Mouse (Mus musculus): Measurements from ENCODE around the gene Hmgcll1.
A peak's percentile ranks its signal among the peaks of the same experiment; 100 is the strongest.

Gene Hmgcll1

GRCm38 (mm10) chr9:76014631-76015531 is at the start of gene Hmgcll1:
TSS of gene Hmgcll1 (plus strand) at chr9:76014855.
- DNase-seq (ENCODE audit: low read depth, low spot score): peak; percentile 40

DNA sequence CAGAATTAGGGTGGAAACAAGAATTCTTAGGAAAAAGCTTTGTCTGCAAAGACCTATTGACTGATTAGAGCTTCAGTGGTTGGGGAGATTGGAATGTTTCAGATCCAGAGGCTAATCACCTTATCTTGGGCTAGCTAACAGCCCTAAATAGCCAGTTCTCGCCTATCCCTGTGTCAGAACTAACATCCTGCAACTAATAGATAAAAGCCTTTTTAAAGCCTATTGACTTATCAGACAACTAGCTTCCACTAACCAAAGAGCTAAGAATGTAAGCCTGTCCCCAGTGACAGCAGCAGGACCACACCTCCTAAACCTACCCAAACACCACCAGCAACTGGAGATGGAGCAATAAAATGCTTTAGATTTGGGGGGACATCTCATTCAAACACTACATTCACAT is 34.6 kb upstream of the Hmgcll1 start:
- no peak for DNase-seq (ENCODE audit: low read depth, low spot score)

- DNase-seq (ENCODE audit: low read depth, low spot score): no peak
Measured at GRCm38 (mm10) chr9:75981139-75981538, 33.5 kb upstream of the Hmgcll1 start.

DNA sequence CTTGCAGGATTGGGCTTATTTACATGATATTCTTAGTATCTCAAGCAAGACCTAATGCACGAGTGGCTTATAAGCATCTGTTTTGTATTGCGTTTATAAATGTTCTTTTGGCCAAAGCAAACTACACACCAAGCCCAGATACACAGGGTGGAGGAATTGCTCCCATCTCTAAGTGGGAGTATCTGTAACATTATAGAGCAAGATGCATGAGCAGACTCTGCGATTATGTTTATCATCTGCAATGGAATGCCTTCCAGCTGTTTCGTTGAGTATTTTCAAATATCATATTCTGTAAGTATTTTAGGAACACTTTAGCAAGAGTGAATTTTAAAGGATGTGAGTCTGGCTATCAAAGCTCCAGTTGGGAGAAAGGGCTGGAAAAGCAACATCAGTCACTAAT is 25.2 kb upstream of the Hmgcll1 start:
- DNase-seq (ENCODE audit: low read depth, low spot score): no peak

GRCm38 (mm10) chr9:75998791-75999350 is 15.8 kb upstream of the Hmgcll1 start:
- no peak for DNase-seq (ENCODE audit: low read depth, low spot score)

DNA sequence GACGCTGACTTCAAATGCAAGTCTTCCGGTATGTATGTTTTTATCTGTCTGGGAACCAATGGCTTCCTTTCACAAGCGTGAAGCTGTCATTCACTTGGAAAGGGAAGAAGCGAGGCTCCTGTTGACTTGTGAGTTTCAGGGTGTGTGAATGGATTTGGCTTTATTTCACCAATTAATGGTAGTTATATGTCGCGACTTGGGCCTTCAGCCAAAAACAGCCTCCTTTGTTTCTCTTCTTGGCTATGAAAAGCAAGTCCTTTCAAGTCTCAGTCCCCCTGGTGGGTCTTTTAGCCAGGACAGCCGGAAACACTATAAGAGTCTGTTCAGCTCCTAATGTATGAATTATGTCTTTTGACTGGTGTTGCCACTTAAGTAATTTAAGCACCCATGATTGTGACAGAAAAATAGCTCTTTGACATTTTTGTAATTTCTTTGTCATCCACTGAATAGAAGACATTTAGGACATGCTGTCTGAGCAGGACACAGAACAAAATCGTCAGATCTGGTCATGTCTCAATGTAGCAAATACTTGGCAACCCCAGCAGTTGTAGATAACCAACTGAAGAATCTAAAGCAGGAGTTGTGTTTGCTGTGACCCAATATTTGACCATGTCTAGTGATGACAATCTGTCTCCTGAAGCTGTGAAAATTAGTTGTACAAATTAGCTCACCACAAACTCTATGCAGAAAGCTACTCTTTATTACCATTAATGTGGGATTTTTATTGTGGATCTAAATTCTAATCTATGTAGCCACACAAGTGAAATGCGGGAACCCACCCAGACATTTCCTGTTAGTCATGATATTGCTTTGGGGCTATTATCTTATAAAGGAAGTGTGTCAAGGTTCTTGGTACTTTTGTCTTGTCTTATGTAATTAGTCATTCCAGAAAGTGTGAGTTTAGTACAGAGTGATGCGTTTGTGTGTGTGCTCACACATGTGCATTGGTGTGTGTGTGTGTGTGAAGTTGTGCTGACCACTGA is 13.5 kb upstream of the Hmgcll1 start:
- DNase-seq (ENCODE audit: low read depth, low spot score): no peak

- DNase-seq (ENCODE audit: low read depth, low spot score): no peak
Measured at GRCm38 (mm10) chr9:76003066-76003465, 11.6 kb upstream of the Hmgcll1 start.

DNA sequence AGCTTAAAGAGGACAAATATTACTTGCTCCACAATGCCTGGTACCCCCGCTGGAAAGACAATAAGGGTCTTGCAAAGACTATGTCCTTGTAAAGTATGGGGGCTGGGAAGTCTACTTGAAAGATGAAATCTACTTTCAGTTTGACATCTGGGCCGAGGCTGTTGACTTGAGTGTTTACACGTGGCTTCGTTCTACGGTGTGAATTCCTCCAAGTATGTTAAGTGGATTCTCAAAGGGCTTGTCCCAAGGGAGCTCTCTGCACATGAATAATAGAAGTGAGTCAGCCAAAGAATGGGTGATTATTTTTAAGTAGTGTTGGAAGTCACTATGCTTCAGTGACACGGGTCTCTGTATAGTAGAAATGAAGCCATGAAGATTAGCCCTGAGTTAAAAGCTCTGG is 11.0 kb upstream of the Hmgcll1 start:
- DNase-seq (ENCODE audit: low read depth, low spot score): no peak

GRCm38 (mm10) chr9:76007342-76007970 is 7.2 kb upstream of the Hmgcll1 start:
- no peak for DNase-seq (ENCODE audit: low read depth, low spot score)

- no peak for DNase-seq (ENCODE audit: low read depth, low spot score)
Measured at GRCm38 (mm10) chr9:76013789-76014188, 866 bp upstream of the Hmgcll1 start.

- DNase-seq (ENCODE audit: low read depth, low spot score): no peak
Measured at GRCm38 (mm10) chr9:76015971-76016370, 1.3 kb downstream of the Hmgcll1 start.

DNA sequence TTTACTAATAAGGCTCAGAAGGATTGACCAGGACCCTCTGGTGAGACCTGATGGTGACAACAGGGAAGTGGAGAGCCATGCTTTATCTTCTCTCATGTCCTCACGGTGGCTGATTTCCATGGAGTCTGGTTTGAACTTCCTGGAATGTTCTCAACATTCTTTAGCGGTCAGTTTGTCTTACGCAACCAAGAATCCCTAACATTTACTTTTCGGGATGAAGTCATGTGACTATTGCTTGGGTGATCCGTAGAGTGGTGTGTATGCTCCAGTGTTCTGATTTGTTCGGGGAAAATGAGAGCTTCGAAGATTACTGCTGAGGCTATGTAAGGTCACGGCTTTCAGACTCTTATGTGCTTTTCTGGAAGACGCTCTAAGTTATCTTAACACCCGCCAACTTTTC is 1.9 kb downstream of the Hmgcll1 start:
- no peak for DNase-seq (ENCODE audit: low read depth, low spot score)

- DNase-seq (ENCODE audit: low read depth, low spot score): no peak
Measured at GRCm38 (mm10) chr9:76023551-76023973, 8.9 kb downstream of the Hmgcll1 start.

DNA sequence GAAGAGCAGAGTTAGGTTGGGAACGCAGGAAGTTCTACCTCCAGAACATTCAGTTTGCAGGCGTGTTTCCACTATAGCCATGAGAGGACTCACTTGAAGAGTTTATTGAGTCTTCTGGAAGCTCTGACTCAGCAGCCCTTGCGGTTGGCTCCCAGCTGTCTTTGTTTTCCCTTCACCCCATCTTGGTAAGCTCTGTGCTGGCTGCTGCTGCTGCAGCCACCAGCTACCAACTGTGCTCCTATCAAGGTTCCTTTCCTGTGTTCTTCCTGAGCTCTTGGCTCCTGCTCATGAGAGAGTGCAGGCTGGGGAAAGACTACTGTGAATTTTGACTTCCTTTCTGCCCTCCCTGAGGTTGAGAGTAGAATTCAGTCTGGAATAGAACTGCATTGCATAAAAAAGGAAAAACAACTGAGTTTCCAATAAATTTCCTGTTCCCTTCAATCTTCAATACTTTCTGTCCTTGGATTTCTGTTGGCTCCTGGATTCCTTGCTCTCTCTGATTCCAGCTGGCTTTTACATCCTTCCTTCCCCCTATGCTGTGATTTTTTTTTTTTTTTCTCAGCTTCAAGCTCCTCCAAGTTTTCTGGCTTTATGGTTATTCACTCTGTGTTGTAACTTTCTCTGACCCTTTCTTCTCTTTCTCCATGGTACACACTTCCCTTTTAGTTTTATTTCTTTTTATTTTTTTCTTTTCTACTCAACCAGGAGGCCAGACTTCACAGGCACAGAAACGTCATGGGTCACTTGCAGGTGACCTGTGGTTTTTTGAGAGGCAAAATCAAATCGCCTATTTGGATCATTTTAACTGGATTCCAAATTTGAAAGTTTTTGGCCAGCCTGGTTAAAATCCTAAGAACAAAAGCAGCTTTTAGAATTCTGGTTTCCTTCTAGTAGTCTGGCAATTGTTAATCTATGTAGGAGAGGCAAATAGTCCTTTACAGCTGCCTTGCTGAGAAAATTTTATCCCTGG is 9.9 kb downstream of the Hmgcll1 start:
- no peak for DNase-seq (ENCODE audit: low read depth, low spot score)

DNA sequence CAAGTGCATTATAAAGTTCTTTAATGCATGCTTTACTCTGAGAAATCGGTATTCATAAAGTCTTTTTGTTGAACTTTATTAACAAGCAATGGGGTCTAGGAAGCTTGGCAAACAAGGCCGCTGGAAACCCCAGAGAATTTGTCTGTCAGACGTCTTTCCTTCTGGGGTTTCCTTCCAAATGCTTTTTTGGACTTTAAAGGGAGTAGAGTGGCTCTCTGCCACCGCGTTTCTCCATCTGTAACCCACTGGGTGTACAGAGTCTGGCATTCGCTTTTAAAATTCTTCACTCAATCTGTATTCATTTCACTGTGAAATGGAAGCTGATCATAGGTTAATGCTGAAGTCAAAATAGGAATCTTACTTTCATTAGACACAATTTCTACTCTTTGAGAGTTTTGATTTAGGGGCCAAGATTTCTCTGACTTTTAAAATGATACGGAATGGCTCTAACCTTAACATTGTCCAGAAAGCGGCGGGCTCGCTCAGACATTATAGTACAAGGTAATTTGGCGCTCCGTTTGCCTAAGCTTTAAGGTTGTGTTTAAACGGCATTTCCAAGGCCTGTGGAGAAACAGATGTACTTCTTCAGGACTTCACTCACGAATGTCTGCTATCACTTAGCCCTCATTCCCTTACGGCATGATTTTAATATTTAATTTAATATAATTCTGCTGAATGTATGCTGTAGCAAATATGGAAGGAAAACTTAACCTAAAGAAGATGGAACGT is 15.0 kb downstream of the Hmgcll1 start:
- DNase-seq (ENCODE audit: low read depth, low spot score): no peak

DNA sequence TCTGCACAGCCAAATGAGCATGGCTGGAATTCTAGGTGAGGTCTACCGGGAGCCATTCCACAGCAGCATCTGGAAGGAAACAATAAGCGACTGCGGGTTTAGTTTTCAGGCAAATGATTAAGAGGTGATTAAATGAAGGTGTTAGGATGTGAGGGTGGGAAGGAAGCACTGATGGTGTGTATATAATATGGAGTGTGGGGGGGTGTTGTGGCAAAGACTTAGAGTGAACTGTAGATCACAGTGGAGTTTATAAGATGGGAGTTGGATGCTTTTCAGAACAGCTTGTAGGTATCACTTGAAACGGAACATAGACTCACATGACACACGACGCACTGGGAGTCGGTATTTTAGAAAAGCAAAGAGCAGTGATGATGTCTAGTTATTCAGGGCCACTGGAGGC is 20.4 kb downstream of the Hmgcll1 start:
- DNase-seq (ENCODE audit: low read depth, low spot score): no peak

DNA sequence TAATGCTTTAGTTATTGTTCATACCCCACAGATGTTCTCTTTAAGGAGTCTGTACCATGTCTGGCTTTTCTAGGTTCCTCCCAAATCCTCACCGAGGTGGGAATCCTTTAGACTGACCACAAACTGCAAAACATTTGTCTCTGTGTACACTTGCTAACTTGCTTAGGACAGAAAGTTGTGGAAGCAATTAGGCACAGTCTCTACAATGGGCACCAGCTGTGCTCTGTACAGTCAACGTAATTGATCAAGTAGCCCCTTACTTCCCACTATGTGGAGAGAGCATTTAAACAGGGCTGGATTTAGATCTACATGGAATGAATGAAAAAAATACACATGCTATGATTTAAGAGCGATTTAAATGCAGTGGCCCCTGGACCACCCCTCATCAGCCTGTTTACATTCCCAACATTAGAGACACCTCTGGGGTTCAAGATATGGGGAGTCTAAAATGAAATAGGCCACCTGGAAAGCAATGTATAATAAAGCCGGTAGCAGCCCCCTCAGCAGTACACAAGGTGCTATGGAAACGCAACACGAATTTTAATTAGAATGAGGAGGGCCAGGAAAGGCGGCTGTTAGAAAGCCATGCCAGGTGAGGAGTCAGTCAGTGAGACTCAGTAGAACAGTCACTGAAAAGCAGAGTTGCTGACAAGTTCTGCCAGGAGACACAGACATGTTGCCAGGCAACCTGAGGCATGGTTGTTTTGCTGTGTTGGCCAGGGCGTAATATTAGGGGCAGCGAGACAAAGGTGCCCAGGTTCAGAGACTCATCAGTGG is 23.9 kb downstream of the Hmgcll1 start:
- no peak for DNase-seq (ENCODE audit: low read depth, low spot score)

GRCm38 (mm10) chr9:76039711-76040110 is 25.1 kb downstream of the Hmgcll1 start:
- no peak for DNase-seq (ENCODE audit: low read depth, low spot score)

DNA sequence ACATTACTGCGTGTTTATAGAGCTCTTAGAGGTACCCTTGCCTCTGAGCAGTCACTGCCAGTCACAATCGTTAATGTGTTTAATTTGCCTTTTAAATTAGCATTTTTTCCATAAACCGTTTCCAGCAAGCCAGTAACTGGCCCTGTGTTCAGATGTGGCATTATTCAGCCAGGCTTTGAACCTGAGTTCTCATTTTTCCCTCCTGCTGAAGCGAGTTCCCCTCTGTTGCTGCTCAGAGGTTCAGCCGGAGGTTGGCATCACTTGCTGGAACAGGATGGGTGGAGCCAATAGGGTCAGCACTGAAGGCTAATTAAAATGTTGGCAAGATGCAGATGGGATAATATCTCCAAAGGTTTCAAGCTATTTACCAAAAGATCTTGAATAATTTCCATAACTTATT is 28.7 kb downstream of the Hmgcll1 start:
- no peak for DNase-seq (ENCODE audit: low read depth, low spot score)
